Mouse (Mus musculus): ENCODE measurements around the gene Tspan5.

DNA sequence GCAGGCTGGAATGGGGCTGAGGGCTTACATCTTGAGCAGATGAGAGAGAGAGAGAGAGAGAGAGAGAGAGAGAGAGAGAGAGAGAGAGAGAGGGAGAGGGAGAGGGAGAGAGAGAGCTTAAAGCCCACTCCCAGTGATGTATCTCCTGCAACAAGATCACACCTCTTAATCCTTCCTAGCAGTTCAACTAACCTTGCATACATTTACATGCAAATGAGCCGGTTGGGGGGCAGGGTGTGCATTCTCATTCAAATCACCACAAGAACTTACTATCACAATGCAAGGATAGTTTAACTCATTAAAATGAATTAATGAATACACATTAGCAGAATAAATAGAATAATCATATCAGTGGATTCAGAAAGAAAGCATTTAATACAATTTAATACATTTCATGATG is 49.7 kb upstream of the Tspan5 start:
- no peak for TF ChIP-seq CTCF (IDR thresholded peaks at IDR 0.05; ENCODE audit: low read depth)
- TF ChIP-seq EP300 (IDR thresholded peaks at IDR 0.05; ENCODE audit: low read depth) = no peak
